Mouse (Mus musculus) liver, embryonic 14.5 days (tissue): ENCODE measurements at regions not wholly inside any gene's neighbourhood (a gene's known extent, or its start where the extent isn't known, plus 50 kb on each side); places are given as distances from the start of the nearest gene placed in this dataset.

Source experiments
- ATAC-seq: fragments of 200-750 bp; cut with Nextera tagmentation; 2 replicates; pipeline ENCODE4 v1.8.0; 2017; ENCODE audit warnings: moderate number of reproducible peaks, mild to moderate bottlenecking, moderate library complexity; ENCODE audit not compliant: insufficient read depth
- DNase-seq, 3 experiments: peaks; one replicate each; pipeline ENCODE4 v3.0.0-alpha.2; 2012 to 2013; ENCODE audit warnings: low read depth in 3 of 3, low spot score in 3 of 3
- H3K27ac ChIP-seq: fragments of 300-500 bp; sonication (generic); 2 replicates; pipeline ENCODE4 v1.5.1; 2014; ENCODE audit warnings: moderate library complexity, mild to moderate bottlenecking, control low read depth, inconsistent platforms
- H3K27me3 ChIP-seq: fragments of 300-500 bp; sonication (generic); 2 replicates; pipeline ENCODE4 v1.6.1; 2014; ENCODE audit warnings: mild to moderate bottlenecking, low read length, moderate library complexity; ENCODE audit not compliant: control insufficient read depth, insufficient read depth
- H3K36me3 ChIP-seq: fragments of 300-500 bp; sonication (generic); replicated peaks from 2 replicates; pipeline ENCODE4 v1.6.1; 2014; ENCODE audit warnings: low read depth; ENCODE audit not compliant: control insufficient read depth, insufficient read depth
- H3K4me1 ChIP-seq, 2 experiments: fragments of 200-500 bp in 1 of 2; fragments of 300-500 bp in 1 of 2; sonication (generic) in 1 of 2; replicated peaks; 2 replicates each; pipeline ENCODE4 v1.6.1; 2012 to 2014; ENCODE audit warnings: antibody characterized with exemption in 1 of 2, inconsistent platforms in 1 of 2, low read length in 1 of 2; ENCODE audit not compliant: control insufficient read depth in 2 of 2, insufficient read depth in 2 of 2
- H3K4me2 ChIP-seq: fragments of 300-500 bp; sonication (generic); 2 replicates; pipeline ENCODE4 v1.6.1; 2014; ENCODE audit warnings: low read depth, mild to moderate bottlenecking, control low read depth, moderate library complexity
- H3K4me3 ChIP-seq, 2 experiments: fragments of 200-500 bp in 1 of 2; fragments of 300-500 bp in 1 of 2; sonication (generic) in 1 of 2; 2 replicates each; pipeline ENCODE4 v1.5.1; 2012 to 2014; ENCODE audit warnings: low read depth in 2 of 2, low read length in 2 of 2, mild to moderate bottlenecking in 2 of 2, control low read depth in 1 of 2, inconsistent platforms in 1 of 2, moderate library complexity in 1 of 2; ENCODE audit not compliant: insufficient read depth in 1 of 2
- H3K9ac ChIP-seq: fragments of 300-500 bp; sonication (generic); replicated peaks from 2 replicates; pipeline ENCODE4 v1.6.1; 2014; ENCODE audit warnings: mild to moderate bottlenecking, control low read depth, moderate library complexity
- H3K9me3 ChIP-seq: fragments of 300-500 bp; sonication (generic); 2 replicates; pipeline ENCODE4 v1.6.1; 2016; ENCODE audit warnings: low read length, mixed read lengths; ENCODE audit not compliant: control insufficient read depth
- CTCF ChIP-seq: IDR thresholded peaks from 2 replicates; pipeline ENCODE4 v1.5.1; 2016; ENCODE audit warnings: antibody characterized with exemption, low read depth, control low read depth
- EP300 ChIP-seq: IDR thresholded peaks from 2 replicates; pipeline ENCODE4 v1.6.1; 2016; ENCODE audit warnings: antibody characterized with exemption, low read depth
- WGBS: fragments of 180-500 bp; shearing (Covaris S2); extraction: QIAGEN DNeasy Blood & Tissue Kit; methylation state at CpG from one replicate; pipeline ENCODE4 v1.1.7; 2014; ENCODE audit not compliant: insufficient replicate concordance; 5-methylcytosine and 5-hydroxymethylcytosine counted together

DNA sequence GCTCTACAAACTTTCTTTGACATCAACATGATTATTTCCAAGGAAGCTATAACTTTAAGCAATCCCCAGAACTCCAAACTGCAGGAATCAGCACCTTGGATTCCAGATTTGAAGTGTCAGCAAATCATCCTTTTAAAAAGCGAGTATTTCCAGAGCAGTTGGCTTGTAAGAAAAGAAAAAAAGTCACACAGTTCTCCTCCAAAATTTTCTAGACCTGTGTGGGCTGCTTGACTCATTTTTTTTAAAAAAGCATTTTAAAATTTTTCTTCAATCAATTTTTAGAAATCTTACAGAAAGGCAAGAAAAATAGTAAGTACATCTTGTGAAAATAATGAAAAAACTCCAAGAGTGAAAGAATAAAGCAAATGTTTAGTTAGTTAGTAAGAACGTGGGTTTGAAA is 613.6 kb upstream of the Lmcd1 start:
- no peaks in the 10 kb centered on the region for H3K27me3 ChIP-seq
- no peak for TF ChIP-seq CTCF
- no peak for TF ChIP-seq EP300
- DNase-seq (no peak), ATAC-seq (no peak)
- H3K36me3 ChIP-seq: no peaks in the 10 kb centered on the region
- no peaks in the 10 kb centered on the region for H3K4me1 ChIP-seq
- H3K4me2 ChIP-seq: no peak overlapping the region
- WGBS: 43% methylated on average over 2 of the region's 2 CpGs
- no peak overlapping the region for H3K4me3 ChIP-seq
- H3K9me3 ChIP-seq: no peaks in the 10 kb centered on the region
- no peak overlapping the region for H3K27ac ChIP-seq
- H3K9ac ChIP-seq: no peak overlapping the region

GRCm38 (mm10) chr6:111664603-111665002 is 609.0 kb upstream of the Lmcd1 start:
- H3K9ac ChIP-seq: no peak overlapping the region
- H3K27ac ChIP-seq: no peak overlapping the region
- H3K4me3 ChIP-seq: no peak overlapping the region
- no peaks in the 10 kb centered on the region for H3K27me3 ChIP-seq
- ATAC-seq (no peak), DNase-seq (no peak)
- no peaks in the 10 kb centered on the region for H3K36me3 ChIP-seq
- no peaks in the 10 kb centered on the region for H3K9me3 ChIP-seq
- TF ChIP-seq CTCF (no peak), EP300 (no peak)
- H3K4me1 ChIP-seq: no peaks in the 10 kb centered on the region
- no peak overlapping the region for H3K4me2 ChIP-seq

- no peak for DNase-seq
- WGBS: 42% methylated on average over 2 of the region's 2 CpGs
Measured at GRCm38 (mm10) chr6:111684911-111685310, 588.6 kb upstream of the Lmcd1 start.

GRCm38 (mm10) chr6:111702864-111703263 is 570.7 kb upstream of the Lmcd1 start:
- Histone ChIP-seq H3K4me1 (no peaks in the 10 kb centered on the region), H3K9ac (no peak overlapping the region), H3K27ac (no peak overlapping the region), H3K4me3 (no peak overlapping the region), H3K36me3 (no peaks in the 10 kb centered on the region), H3K9me3 (no peaks in the 10 kb centered on the region), H3K27me3 (no peaks in the 10 kb centered on the region), H3K4me2 (no peak overlapping the region)
- 56% methylated on average over 1 of the region's 1 CpGs for WGBS
- ATAC-seq (no peak), DNase-seq (no peak)
- TF ChIP-seq EP300: no peak
- TF ChIP-seq CTCF: no peak

More at GRCm38 (mm10) chr6:111684911-111685310, 588.6 kb upstream of the Lmcd1 start:
- H3K4me2 ChIP-seq: no peak overlapping the region
- no peaks in the 10 kb centered on the region for H3K27me3 ChIP-seq
- H3K36me3 ChIP-seq: no peaks in the 10 kb centered on the region
- H3K27ac ChIP-seq: no peak overlapping the region
- H3K4me3 ChIP-seq: no peak overlapping the region
- no peak for ATAC-seq
- no peak overlapping the region for H3K9ac ChIP-seq
- no peaks in the 10 kb centered on the region for H3K9me3 ChIP-seq
- no peak for TF ChIP-seq CTCF
- TF ChIP-seq EP300: no peak
- H3K4me1 ChIP-seq: no peaks in the 10 kb centered on the region

GRCm38 (mm10) chr6:111708277-111708676 is 565.3 kb upstream of the Lmcd1 start:
- no peak overlapping the region for H3K4me2 ChIP-seq
- no peak for ATAC-seq
- no peak overlapping the region for H3K27ac ChIP-seq
- no peak for TF ChIP-seq EP300
- TF ChIP-seq CTCF: no peak
- DNase-seq: no peak
- WGBS: 50% methylated on average over 1 of the region's 1 CpGs
- no peak overlapping the region for H3K4me3 ChIP-seq
- no peaks in the 10 kb centered on the region for H3K9me3 ChIP-seq
- no peak overlapping the region for H3K9ac ChIP-seq
- no peaks in the 10 kb centered on the region for H3K4me1 ChIP-seq
- no peaks in the 10 kb centered on the region for H3K36me3 ChIP-seq
- H3K27me3 ChIP-seq: no peaks in the 10 kb centered on the region

- H3K4me1 ChIP-seq: no peaks in the 10 kb centered on the region
- DNase-seq: no peak
- no peak overlapping the region for H3K4me2 ChIP-seq
- H3K4me3 ChIP-seq: no peak overlapping the region
- H3K9me3 ChIP-seq: no peaks in the 10 kb centered on the region
- H3K36me3 ChIP-seq: no peaks in the 10 kb centered on the region
- no peak overlapping the region for H3K9ac ChIP-seq
- ATAC-seq: no peak
- no peak for TF ChIP-seq EP300
- no peak for TF ChIP-seq CTCF
- no peak overlapping the region for H3K27ac ChIP-seq
- no peaks in the 10 kb centered on the region for H3K27me3 ChIP-seq
Measured at GRCm38 (mm10) chr6:111725969-111726368, 547.6 kb upstream of the Lmcd1 start.
